Mouse (Mus musculus) left cerebral cortex, adult 8-10 months (tissue): Measurements from ENCODE around the gene Creb3. TPM values are rescaled to one million over a fixed set of nuclear protein-coding genes. Genes with fewer than 3 reads are reported as not detected.
"Not testable (repeated sequence)": the region's sequence is repeated elsewhere in the genome, so short reads cannot be mapped to it uniquely, and the experiment has no call there.

Experiments
- DNase-seq, 2 experiments: peaks; one replicate each; pipeline ENCODE4 v3.0.0; 2022; ENCODE audit warnings: low spot score in 2 of 2
- total RNA-seq, 4 experiments: library from RNA; stranded (reverse); gene quantifications; 2 replicates each; pipeline ENCODE4 v1.2.4; 2022

Gene Creb3
- total RNA-seq, 4 experiments from 2014 or later = 68.2 to 77.9 (median 73.6) TPM

DNA sequence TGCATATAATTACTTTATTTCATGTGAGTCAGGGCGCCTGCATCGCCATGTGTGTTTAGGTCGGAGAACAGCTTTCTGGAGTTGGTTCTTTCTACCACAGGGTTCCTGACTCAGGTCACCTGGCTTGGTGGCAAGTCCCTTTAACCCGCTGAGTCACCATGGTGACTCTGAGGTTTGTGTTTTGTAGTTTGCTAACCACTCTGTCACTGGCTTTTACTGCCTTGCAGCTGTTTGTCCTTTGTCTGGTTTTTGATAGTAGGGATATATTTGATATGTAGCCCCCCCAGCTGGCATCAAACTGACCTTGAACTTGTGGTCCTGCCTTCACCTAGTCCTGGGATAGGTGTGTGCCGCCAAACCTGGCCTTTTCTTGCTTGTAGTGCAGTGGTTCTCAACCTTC, 20.1 kb downstream of the Creb3 start:
- DNase-seq = no peak

DNA sequence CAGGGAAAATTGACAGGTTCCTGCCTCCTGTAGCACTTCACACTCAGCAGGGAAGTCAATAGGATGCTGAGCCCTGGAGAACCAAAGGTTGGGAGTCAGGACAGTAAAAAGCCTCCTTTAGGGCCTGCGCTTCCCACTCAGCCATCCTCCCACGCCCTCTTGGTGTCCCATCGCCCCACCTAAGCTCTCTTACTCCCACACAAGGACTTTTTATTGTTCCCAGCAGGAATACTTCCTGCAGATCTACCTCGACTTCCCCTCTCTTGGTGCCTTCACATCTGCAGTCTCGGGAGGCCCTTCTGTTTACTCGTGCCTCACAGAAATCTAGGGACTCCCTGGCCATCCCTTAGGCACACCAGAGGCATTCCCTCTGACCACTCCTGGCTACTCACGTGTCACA, 21.3 kb downstream of the Creb3 start:
- DNase-seq = no peak

DNA sequence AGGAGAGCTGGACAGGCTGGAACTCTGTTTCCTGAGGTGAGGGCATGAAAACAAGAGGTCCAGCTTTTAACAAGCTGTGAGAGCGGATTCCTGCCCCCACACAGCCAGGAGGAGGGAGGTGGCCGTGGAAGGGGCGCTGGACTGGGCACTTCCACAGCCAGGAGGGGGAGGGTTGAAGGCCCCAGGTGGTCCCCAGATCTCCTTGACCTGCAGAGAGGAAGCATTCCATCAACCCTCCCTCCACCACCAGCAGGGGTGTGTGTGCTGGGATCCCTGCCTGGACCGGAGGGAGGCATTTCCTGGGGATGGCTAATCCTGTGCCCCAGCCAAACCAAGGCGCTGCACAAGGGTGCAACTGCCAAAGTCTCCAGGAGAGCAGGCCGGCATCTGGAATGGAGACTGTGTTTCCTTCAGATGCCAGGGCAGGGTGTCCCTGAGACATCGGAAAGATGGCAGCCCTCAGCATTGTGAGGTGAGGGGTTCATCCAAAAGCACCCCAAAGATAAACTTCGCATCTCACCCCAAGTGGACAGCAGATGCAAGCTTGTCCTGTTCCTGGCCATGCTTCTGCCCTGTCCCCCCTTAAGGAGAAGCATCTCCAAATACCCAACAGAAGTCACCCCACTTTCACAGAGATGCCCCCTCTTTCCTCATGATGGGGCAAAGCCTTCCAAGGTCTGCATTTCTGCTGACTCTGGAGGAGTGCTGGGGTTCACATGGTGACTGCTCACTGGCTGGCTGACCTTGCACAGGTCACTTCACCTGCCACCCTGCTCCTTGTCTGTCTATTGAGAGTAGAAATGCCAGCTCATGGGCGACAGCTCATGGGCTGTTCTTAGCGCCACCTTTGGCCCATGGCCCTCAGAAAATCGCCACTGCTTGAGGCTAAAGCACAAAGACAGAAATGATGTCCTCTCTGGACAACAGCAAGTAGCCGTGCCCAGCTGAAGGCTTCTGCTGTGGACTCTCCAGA, 22.6 kb downstream of the Creb3 start, which contains the start of gene Msmp:
Gene Msmp (minus strand): TSS at position 51 of the 973 bp plus-strand sequence.
- no peak for DNase-seq

DNA sequence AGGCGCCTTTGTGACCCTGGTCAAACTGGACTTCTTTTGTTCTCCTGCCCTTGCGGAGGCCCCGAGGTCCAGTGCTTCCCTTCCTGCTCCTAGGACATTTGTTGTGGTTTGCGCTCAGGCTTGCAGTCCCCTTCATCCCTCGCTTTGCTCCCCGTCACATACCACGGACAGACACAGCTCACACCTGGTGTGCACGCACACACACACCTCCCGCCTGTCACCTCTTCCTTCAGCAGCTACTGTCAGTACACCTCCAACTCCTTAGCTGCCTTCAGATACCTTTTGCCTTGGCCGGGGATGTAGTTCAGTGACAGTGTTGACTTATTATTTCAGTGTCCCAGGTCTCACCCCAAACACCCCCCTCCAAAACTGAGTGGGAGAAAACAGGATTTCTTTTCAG, 23.6 kb downstream of the Creb3 start:
- no peak for DNase-seq

DNA sequence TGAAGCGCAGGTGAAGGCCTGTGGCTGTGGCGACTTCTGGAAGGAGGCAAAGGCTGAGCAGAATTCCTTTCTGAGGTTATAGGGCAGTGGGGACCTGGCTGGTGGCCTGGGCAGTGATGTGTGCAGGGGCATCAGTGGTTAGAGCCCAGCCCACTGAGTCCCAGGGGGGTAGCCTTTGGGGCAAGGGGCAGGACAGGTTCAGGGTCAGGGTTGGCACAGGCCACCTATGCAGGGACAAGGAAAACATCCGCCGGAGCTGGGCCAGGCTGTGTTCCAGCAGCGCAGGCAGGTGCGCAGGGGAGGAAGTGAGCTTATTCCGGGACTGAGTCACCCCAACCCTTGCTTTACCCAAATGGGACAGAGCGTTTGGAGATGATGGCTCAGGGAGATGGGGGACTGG, 24.3 kb downstream of the Creb3 start:
- no peak for DNase-seq

DNA sequence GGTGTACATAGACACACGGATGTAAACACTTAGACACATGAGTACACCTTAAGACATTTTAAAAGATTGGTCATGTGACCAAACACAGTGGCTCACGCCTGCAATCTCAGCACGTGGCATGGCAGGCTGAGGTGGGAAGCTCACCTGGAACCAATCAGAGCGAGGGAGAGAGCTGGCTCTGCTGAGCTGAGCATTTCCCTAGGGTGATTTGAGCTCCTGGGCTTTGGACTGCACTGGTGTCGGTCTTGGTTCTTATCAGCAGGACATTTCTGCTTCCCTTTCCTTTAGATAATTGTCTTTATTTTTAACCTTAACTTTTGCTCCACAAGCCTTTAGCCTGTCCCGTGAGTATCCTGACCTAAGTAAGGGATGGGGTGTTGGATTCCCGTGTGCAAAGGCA, 25.5 kb downstream of the Creb3 start:
- no peak for DNase-seq

DNA sequence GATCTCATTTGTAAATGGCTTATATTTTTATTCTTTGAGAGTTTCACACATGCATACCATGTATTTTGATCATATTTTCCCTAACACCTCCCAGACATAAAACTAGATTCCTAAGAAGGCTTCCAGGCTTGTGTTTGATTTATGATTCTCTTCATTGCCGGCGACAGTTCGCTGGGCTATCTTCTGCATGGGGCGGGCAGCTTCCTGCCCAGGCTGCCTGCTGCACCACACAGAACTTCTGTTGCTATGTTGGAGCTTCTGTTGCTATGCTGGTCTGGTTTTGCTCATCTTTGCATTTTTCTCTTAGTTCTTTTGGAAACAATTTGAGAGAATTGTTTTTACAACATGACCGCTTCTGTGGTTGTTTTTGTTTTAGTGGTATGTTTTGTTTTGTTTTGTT, 29.4 kb downstream of the Creb3 start:
- DNase-seq = no peak

DNA sequence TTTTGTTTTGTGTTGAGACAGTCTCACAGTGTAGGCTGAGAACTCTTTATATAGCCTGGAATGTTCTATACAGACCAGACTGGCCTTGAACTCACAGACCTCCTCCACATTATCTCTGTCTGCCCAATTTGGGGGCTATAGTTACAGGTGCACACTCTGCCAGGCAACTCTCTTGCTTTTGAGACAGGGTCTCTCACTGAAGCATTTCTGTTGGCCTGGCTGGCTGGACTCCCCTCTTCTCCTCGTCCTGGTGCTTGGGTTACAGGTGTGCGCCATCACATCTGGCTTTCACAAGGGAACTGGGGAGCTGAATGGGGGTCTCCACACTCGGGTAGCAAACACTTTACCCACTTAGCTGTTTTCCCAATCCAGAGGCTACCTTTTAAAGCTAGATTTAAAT, 29.8 kb downstream of the Creb3 start:
- DNase-seq = no peak

DNA sequence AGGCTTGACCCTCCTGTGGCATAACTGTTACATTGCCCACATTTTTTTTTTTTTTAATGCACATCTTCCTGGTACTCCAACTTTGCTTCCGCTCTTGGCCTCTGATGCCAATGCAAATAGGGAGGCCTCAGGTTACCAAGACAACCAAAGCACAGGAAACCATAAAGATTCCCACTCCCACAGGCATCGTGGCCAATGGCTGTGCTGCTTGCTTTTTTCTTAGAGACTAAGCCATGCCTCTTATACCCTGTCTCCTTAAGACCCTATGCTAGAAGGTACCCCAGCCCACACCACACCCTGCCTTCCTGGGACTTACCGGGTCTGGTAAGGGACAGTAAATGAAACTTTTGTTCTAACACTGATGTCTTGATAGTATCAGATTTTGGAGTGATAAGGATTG, 31.3 kb downstream of the Creb3 start:
- no peak for DNase-seq

DNA sequence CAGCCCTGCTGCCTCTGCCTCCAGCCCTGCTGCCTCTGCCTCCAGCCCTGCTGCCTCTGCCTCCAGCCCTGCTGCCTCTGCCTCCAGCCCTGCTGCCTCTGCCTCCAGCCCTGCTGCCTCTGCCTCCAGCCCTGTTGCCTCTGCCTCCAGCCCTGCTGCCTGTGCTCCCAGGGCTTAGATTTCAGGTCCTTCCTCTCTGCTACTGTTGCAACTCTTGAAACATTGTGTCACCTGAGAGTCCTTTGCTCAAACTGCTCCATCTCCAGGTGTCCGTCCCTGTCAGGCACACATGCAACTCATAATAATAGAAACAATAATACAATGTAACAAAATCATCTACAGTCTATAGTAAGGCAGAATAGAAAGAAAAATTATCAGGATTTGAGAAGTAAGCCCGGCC, 34.5 kb downstream of the Creb3 start:
- not testable (repeated sequence) for DNase-seq

DNA sequence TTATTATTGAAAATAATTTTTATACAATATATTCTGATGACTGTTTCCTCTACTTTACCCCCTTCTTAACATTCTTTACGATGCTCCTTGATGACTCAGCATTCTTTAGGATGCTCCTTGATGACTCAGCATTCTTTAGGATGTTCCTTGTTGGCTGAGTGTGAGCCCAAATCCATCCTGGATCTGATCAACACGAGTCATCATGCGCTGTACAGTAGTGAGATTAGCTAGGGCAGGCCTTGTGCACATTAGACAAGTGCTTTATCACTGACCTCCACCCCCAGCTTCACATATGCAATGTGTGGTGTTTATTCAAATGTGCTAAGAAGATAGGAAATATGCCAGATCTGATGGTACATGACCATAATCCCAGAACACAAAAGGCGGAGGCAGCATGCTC, 36.1 kb downstream of the Creb3 start:
- DNase-seq = no peak

DNA sequence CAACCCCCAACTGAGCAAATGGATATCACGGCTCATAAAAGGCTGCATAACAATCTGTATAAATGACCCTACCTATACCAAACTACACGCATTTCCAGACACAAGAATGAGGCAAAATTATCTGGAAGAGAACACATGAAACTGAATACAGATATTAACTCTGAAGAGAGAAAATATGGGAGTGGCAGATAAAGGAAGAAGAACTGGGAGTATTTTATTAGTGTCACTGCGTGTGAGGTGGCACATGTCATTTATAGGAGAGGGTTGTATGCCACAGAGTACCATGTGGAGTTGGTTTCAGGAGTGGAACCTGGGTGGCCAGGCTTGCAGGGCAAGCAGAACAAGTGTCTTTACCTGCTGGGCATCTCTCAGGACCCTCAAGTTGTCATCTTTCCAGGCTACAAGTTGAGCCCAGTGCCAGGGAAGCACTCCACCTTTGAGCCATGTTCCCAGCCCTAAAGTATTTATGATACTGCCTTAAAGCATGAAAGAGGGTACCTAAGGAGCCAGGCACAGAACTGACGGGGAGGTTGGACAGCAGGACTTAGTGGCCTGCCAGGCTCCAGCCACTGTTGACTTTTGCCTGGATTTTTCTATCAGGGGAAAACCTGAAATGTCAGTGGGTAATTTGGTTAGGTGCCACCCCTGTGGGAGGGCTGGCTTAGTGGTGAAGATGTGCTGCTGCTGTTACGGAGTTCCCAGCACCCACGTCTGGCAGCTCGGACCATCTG, 36.7 kb downstream of the Creb3 start:
- DNase-seq = no peak

DNA sequence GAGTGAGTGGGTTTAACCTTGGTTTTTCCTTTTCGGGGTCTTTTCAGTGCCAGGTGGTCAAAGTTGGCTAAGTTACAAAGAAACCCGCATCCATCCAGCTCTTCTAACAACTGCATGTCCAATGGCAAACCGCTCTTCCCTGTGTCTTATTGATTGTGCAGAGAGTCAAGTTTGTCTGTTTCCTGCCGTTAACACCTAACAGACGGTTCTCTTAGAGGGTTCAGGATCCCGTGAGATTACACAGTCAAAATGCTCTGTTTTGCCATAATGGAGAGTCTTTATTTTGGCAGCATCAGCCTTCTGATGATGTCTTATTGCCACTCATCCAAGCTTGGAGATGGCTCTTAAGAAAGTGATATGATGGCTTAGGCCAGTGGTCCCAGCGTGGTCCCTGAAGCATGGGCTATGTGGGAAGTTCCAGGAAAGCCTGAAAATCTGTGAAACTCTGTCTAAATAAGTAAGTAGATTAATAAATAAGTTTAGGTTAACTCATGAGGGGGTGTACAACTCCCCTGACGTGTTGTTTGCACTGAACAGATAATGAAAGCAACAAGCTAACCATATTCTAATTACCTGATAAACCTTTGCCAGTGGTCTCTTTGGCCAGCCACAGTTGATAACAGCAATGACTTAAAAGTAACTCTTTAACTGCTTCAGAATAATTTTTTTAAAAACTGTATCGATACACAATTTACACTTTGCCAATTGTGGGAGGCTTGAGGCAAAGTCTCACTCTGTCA, 38.2 kb downstream of the Creb3 start:
- no peak for DNase-seq

DNA sequence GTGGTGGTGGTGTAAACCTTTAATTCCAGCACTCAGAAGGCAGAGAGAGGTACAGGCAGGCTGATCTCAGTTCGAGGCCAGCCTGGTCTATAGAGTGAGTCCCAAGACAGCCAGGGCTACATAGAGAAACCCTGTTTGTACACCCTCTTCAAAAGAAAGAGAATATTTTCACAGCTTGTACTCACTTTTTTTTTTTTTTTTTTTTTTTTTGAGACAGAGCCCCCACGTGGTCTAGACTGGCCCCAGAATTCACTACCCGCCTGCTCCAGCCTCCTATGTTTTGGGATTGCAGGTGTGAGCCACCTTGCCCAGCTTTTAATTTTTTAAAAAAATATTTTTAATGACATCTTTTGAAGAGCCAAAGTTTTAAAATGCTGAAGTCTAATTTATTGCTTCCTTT, 42.0 kb downstream of the Creb3 start:
- no peak for DNase-seq

DNA sequence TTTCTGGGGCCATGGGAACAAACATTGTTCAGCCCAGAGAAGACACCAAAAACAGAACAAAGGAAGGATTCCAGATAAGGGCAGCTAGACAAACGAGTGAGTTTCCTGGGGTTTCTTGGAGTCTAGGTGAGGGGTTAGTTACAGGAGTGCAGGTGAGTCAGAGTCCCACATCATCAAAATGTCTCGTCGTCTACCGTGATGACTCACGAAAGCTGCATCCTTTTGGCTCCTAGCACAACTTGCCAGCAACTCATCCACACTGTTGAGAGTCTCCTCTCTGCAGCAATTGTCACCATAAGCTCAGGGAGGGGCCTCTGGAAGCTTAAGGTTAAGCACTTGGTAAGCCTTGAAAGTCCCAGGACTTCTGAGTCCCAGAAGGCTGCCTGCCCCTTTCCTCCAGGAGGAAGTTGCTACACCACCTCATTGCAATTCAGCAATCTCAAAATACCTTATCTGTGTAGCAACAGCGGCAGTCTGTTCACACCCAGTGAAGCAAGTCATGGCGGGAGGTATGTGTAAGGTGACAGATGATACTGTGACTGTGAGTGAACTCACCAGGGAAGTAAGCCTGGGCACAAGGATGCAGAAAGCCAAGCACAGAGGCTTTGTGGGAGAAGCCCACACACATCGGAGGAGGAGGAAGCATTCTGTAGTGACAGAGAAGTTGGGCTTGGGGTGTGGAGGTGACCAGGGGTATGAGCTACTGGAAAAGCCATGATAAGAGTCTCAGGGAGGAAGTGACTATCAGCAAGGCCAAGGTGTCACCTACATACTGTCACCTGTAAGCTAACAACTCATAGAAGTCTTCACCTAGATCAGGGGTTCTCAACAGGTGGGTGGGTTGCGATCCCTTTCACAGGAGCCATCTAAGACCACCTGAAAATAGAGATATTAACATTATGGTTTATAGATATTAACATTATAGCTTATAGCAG, 42.9 kb downstream of the Creb3 start:
- DNase-seq = no peak

DNA sequence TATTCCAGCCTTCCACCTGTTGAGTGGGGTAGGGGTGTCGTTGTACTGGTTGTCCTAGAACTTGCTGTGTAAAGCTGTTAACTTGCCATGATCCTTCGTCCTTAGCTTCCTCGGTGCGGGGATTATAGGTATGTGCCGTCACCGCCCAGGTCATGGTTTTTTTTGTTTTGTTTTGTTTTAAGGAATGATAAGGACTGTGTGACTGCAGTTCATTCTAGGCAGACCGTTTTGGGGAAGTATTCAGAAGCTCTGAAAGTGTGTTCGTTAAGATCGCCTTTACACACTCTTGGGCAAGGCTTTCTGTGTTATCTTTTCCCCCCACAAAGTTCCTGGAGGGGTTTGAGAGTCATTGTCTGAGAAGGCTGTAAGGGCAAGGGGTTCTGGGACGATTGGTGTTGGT, 50.4 kb downstream of the Creb3 start:
- DNase-seq = no peak

DNA sequence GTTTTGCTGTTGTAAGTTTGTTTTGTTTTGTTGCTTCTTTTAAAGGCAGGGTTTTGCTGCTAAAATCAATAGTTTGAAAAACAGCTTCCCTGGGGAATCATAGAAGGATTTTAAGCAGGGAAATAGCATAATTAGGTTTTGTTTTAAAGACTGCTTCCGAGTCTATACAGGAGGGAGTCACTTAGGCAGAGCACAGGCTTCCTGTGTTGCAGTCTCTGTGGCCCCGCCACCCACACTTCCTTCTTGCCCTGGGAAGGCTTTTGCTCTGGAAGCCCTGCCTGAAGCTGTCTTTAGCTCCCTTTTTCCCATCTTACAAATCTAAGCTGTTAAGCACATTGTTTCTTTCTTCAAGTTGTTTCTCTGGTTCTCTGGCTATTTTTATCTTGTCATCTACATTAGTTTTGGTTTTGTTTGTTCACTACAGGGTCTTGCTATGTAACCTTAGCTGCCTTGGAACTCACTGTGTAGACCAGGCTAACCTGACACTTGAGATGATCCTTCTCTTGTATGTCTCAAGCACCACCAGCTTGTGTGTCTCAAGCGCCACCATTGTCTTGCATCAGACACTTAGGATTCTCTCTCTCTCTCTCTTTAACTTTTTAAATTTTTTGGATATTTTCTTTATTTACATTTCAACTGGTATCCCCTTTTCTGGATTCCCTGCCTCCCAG, 51.1 kb downstream of the Creb3 start:
- DNase-seq = no peak
